Mouse (Mus musculus): ENCODE data around the gene Rps19. TPM values are rescaled to one million over a fixed set of nuclear protein-coding genes. Genes with fewer than 3 reads are reported as not detected.

The Rps19 gene
- polyA plus RNA-seq (2014; fragmentation: Illumina TruSeq; extraction: RNeasy Lipid Tissue Mini Kit (QIAGEN cat#74804)) = 9.2 TPM

GRCm38 (mm10) chr7:24883896-24884692 is at the start of gene Rps19:
Gene Rps19 (plus strand): TSS chr7:24884371.

GRCm38 (mm10) chr7:24861913-24862312 is 22.3 kb upstream of the Rps19 start, which contains the start of gene Gm9844:
Gene Gm9844 (plus strand): TSS chr7:24862213.

GRCm38 (mm10) chr7:24869532-24870165 is 14.5 kb upstream of the Rps19 start, which contains the start of the genes Lypd4 and Dmrtc2:
Gene Lypd4 (minus strand): TSS chr7:24869941.
Gene Dmrtc2 (plus strand): TSS chr7:24870057.

GRCm38 (mm10) chr7:24897224-24897623 is 13.1 kb downstream of the Rps19 start, which contains the start of gene Cd79a:
Gene Cd79a (plus strand): TSS chr7:24897381.

GRCm38 (mm10) chr7:24902630-24903443 is 18.7 kb downstream of the Rps19 start, which contains the start of gene Arhgef1:
Gene Arhgef1 (plus strand): TSS chr7:24902912.

Other genes with a start within 250 kb of the Rps19 start
- not detected for gene Lypd3, start 247.8 kb upstream of the Rps19 start, polyA plus RNA-seq (2014; fragmentation: Illumina TruSeq; extraction: RNeasy Lipid Tissue Mini Kit (QIAGEN cat#74804))
- gene Tex101, start 207.7 kb upstream of the Rps19 start, polyA plus RNA-seq (2014; fragmentation: Illumina TruSeq; extraction: RNeasy Lipid Tissue Mini Kit (QIAGEN cat#74804)) = not detected
- gene BC049730, start 175.1 kb upstream of the Rps19 start, polyA plus RNA-seq (2014; fragmentation: Illumina TruSeq; extraction: RNeasy Lipid Tissue Mini Kit (QIAGEN cat#74804)) = not detected
- not detected for gene Gm4763, start 157.5 kb upstream of the Rps19 start, polyA plus RNA-seq (2014; fragmentation: Illumina TruSeq; extraction: RNeasy Lipid Tissue Mini Kit (QIAGEN cat#74804))
- 0.17 TPM for gene Cd177, start 124.1 kb upstream of the Rps19 start, polyA plus RNA-seq (2014; fragmentation: Illumina TruSeq; extraction: RNeasy Lipid Tissue Mini Kit (QIAGEN cat#74804))
- 0.83 TPM for gene Ceacam10, start 107.2 kb upstream of the Rps19 start, polyA plus RNA-seq (2014; fragmentation: Illumina TruSeq; extraction: RNeasy Lipid Tissue Mini Kit (QIAGEN cat#74804))
- not detected for gene Gm9844, start 22.2 kb upstream of the Rps19 start, polyA plus RNA-seq (2014; fragmentation: Illumina TruSeq; extraction: RNeasy Lipid Tissue Mini Kit (QIAGEN cat#74804))
- gene Lypd4, start 14.4 kb upstream of the Rps19 start, polyA plus RNA-seq (2014; fragmentation: Illumina TruSeq; extraction: RNeasy Lipid Tissue Mini Kit (QIAGEN cat#74804)) = not detected
- not detected for gene Dmrtc2, start 14.3 kb upstream of the Rps19 start, polyA plus RNA-seq (2014; fragmentation: Illumina TruSeq; extraction: RNeasy Lipid Tissue Mini Kit (QIAGEN cat#74804))
- gene Cd79a, start 13.0 kb downstream of the Rps19 start, polyA plus RNA-seq (2014; fragmentation: Illumina TruSeq; extraction: RNeasy Lipid Tissue Mini Kit (QIAGEN cat#74804)) = not detected
- gene Arhgef1, start 18.5 kb downstream of the Rps19 start, polyA plus RNA-seq (2014; fragmentation: Illumina TruSeq; extraction: RNeasy Lipid Tissue Mini Kit (QIAGEN cat#74804)) = 0.37 TPM
- gene Gm4881, start 60.1 kb downstream of the Rps19 start, polyA plus RNA-seq (2014; fragmentation: Illumina TruSeq; extraction: RNeasy Lipid Tissue Mini Kit (QIAGEN cat#74804)) = not detected
- not detected for gene Rabac1, start 88.4 kb downstream of the Rps19 start, polyA plus RNA-seq (2014; fragmentation: Illumina TruSeq; extraction: RNeasy Lipid Tissue Mini Kit (QIAGEN cat#74804))
- 0.20 TPM for gene Atp1a3, start 121.6 kb downstream of the Rps19 start, polyA plus RNA-seq (2014; fragmentation: Illumina TruSeq; extraction: RNeasy Lipid Tissue Mini Kit (QIAGEN cat#74804))
- gene Grik5, start 188.0 kb downstream of the Rps19 start, polyA plus RNA-seq (2014; fragmentation: Illumina TruSeq; extraction: RNeasy Lipid Tissue Mini Kit (QIAGEN cat#74804)) = 1.4 TPM
- gene Zfp574, start 188.2 kb downstream of the Rps19 start, polyA plus RNA-seq (2014; fragmentation: Illumina TruSeq; extraction: RNeasy Lipid Tissue Mini Kit (QIAGEN cat#74804)) = 1.2 TPM

Data from ovary, adult 10 weeks (tissue).